Mouse (Mus musculus) hindbrain, embryonic 13.5 days (tissue): ENCODE results near the gene Rgl2. TPM values are rescaled to one million over a fixed set of nuclear protein-coding genes. Genes with fewer than 3 reads are reported as not detected.

ENCODE experiments used
- ATAC-seq: fragments of 200-750 bp; cut with Nextera tagmentation; 2 replicates; pipeline ENCODE4 v1.8.0; 2017; ENCODE audit warnings: moderate TSS enrichment; ENCODE audit not compliant: low FRiP score
- H3K27ac ChIP-seq: fragments of 300-500 bp; sonication (generic); 2 replicates; pipeline ENCODE4 v1.5.1; 2015; ENCODE audit warnings: inconsistent platforms, mild to moderate bottlenecking, moderate library complexity
- H3K27me3 ChIP-seq: fragments of 300-500 bp; sonication (generic); 2 replicates; pipeline ENCODE4 v1.6.1; 2015; ENCODE audit warnings: mild to moderate bottlenecking, inconsistent platforms
- H3K36me3 ChIP-seq: fragments of 300-500 bp; sonication (generic); 2 replicates; pipeline ENCODE4 v1.6.1; 2015; ENCODE audit warnings: mild to moderate bottlenecking, inconsistent platforms
- H3K4me1 ChIP-seq: fragments of 300-500 bp; sonication (generic); replicated peaks from 2 replicates; pipeline ENCODE4 v1.6.1; 2015; ENCODE audit warnings: inconsistent platforms
- H3K4me2 ChIP-seq: fragments of 300-500 bp; sonication (generic); 2 replicates; pipeline ENCODE4 v1.6.1; 2015; ENCODE audit warnings: inconsistent platforms, mild to moderate bottlenecking, moderate library complexity
- H3K4me3 ChIP-seq: fragments of 300-500 bp; sonication (generic); 2 replicates; pipeline ENCODE4 v1.5.1; 2015; ENCODE audit warnings: mild to moderate bottlenecking, inconsistent platforms
- H3K9ac ChIP-seq: fragments of 300-500 bp; sonication (generic); 2 replicates; pipeline ENCODE4 v1.6.1; 2015; ENCODE audit warnings: mild to moderate bottlenecking, inconsistent platforms
- H3K9me3 ChIP-seq: fragments of 300-500 bp; sonication (generic); 2 replicates; pipeline ENCODE4 v1.6.1; 2016; ENCODE audit warnings: inconsistent platforms
- WGBS: fragments of 180-500 bp; shearing (Covaris S2); methylation state at CpG from one replicate; pipeline ENCODE4 v1.1.7; 2015; 5-methylcytosine and 5-hydroxymethylcytosine counted together
- polyA plus RNA-seq: library from polyadenylated mRNA; unstranded; fragments of >200 nt; fragmentation: Nextera tagmentation; extraction: Ambion mirVana; gene quantifications from 2 replicates; pipeline ENCODE4 v1.2.1, GENCODE M21; 2015

Rgl2 gene
- polyA plus RNA-seq, 1 experiment from 2014 or later, result 56.7 TPM

- peaks cover 44% of the 10 kb centered on the region for H3K36me3 ChIP-seq
- 55% methylated on average over 11 of the region's 11 CpGs for WGBS
- no peak for ATAC-seq
- peak overlapping the region; percentile 89 for H3K27ac ChIP-seq
- peak overlapping the region; percentile 79 for H3K4me3 ChIP-seq
- H3K4me1 ChIP-seq, result peaks cover 55% of the 10 kb centered on the region
- H3K27me3 ChIP-seq, result no peaks in the 10 kb centered on the region
- peak overlapping the region; percentile 92 for H3K9ac ChIP-seq
- H3K4me2 ChIP-seq, result peak overlapping the region; percentile 92
- no peaks in the 10 kb centered on the region for H3K9me3 ChIP-seq
These were observed 18.8 kb upstream of the Rgl2 start for GRCm38 (mm10) chr17:33910346-33911051.

- Histone ChIP-seq H3K9me3 (no peaks in the 10 kb centered on the region), H3K27ac (no peak overlapping the region), H3K4me2 (no peak overlapping the region), H3K4me3 (no peak overlapping the region), H3K4me1 (peaks cover 55% of the 10 kb centered on the region), H3K9ac (no peak overlapping the region), H3K27me3 (no peaks in the 10 kb centered on the region), H3K36me3 (peaks cover 44% of the 10 kb centered on the region)
- WGBS, result 91% methylated on average over 31 of the region's 31 CpGs
- ATAC-seq, result no peak
These were observed 18.1 kb upstream of the Rgl2 start for GRCm38 (mm10) chr17:33911052-33911812.

- Histone ChIP-seq H3K9me3 (no peaks in the 10 kb centered on the region), H3K27me3 (no peaks in the 10 kb centered on the region), H3K4me3 (no peak overlapping the region), H3K9ac (peak overlapping the region; percentile 8; the same call in 1 of the 2 replicates), H3K4me2 (no peak overlapping the region), H3K4me1 (peaks cover 61% of the 10 kb centered on the region), H3K27ac (no peak overlapping the region), H3K36me3 (peaks cover 44% of the 10 kb centered on the region)
- no peak for ATAC-seq
- 91% methylated on average over 28 of the region's 28 CpGs for WGBS
These were observed 17.4 kb upstream of the Rgl2 start for GRCm38 (mm10) chr17:33911813-33912414.

GRCm38 (mm10) chr17:33913264-33913663, 16.1 kb upstream of the Rgl2 start:
- Histone ChIP-seq H3K4me1 (peaks cover 65% of the 10 kb centered on the region), H3K27ac (no peak overlapping the region)

DNA sequence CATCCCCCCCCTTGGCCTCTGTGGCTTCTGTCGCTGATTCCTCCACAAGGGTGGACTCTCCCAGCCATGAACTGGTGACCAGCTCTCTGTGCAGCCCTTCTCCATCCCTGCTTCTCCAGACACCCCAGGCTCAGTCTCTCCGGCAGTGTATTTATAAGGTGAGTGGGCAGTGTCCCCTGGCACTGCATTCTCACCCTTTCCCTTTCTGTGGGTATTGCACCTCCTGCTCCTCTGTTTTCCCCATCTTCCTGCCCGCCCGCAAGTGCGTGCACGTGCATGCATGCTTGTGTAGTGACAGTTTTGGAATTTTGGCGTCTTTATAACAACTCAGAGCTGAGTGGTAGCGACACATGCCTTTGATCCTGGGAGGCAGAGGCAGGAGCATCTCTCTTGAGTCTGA, 15.4 kb upstream of the Rgl2 start:
- Histone ChIP-seq H3K4me3 (no peak overlapping the region), H3K9me3 (no peaks in the 10 kb centered on the region), H3K27me3 (peaks cover 11% of the 10 kb centered on the region), H3K9ac (0 out of 2 replicates have a peak overlapping the region, but pooled peaks have one; percentile 35), H3K27ac (no peak overlapping the region), H3K4me2 (no peak overlapping the region), H3K4me1 (peaks cover 70% of the 10 kb centered on the region), H3K36me3 (peaks cover 55% of the 10 kb centered on the region)
- WGBS, result 97% methylated on average over 8 of the region's 8 CpGs
- ATAC-seq, result no peak

More at GRCm38 (mm10) chr17:33913264-33913663, 16.1 kb upstream of the Rgl2 start:
- Histone ChIP-seq H3K36me3 (peaks cover 55% of the 10 kb centered on the region), H3K4me2 (no peak overlapping the region), H3K9me3 (no peaks in the 10 kb centered on the region), H3K4me3 (no peak overlapping the region), H3K27me3 (peaks cover 5% of the 10 kb centered on the region), H3K9ac (no peak overlapping the region)
- ATAC-seq, result no peak
- WGBS, result 92% methylated on average over 10 of the region's 10 CpGs

GRCm38 (mm10) chr17:33914969-33915391, 14.4 kb upstream of the Rgl2 start:
- Histone ChIP-seq H3K27me3 (peaks cover 14% of the 10 kb centered on the region), H3K4me2 (peak overlapping the region; percentile 63), H3K9ac (peak overlapping the region; percentile 67), H3K4me3 (peak overlapping the region; percentile 51), H3K9me3 (no peaks in the 10 kb centered on the region), H3K4me1 (peaks cover 78% of the 10 kb centered on the region), H3K27ac (no peak overlapping the region), H3K36me3 (peaks cover 55% of the 10 kb centered on the region)
- ATAC-seq, result no peak
- WGBS, result 68% methylated on average over 13 of the region's 13 CpGs

- peak within 1 kb of the TSS; percentile 83 for H3K27ac ChIP-seq
- H3K36me3 ChIP-seq, result peaks cover 53% of the 10 kb centered on the region
These were observed 13.6 kb upstream of the Rgl2 start, which contains the start of the genes Tapbp and Zbtb22 for GRCm38 (mm10) chr17:33915671-33916250. Tapbp (plus strand) TSS chr17:33915899. Zbtb22 (plus strand) TSS chr17:33915904.

GRCm38 (mm10) chr17:33916294-33916693, 13.0 kb upstream of the Rgl2 start:
- no peaks in the 10 kb centered on the region for H3K9me3 ChIP-seq

More at GRCm38 (mm10) chr17:33915671-33916250, 13.6 kb upstream of the Rgl2 start, which contains the start of the genes Tapbp and Zbtb22:
- peaks cover 78% of the 10 kb centered on the region for H3K4me1 ChIP-seq
- peaks cover 14% of the 10 kb centered on the region for H3K27me3 ChIP-seq
- under 1% methylated on average over 30 of the region's 34 CpGs for WGBS
- peak within 1 kb of the TSS; percentile 63 for H3K4me2 ChIP-seq
- H3K9ac ChIP-seq, result peak within 1 kb of the TSS; percentile 67
- ATAC-seq, result peak; percentile 91
- peak within 1 kb of the TSS; percentile 51 for H3K4me3 ChIP-seq
- H3K9me3 ChIP-seq, result no peaks in the 10 kb centered on the region

DNA sequence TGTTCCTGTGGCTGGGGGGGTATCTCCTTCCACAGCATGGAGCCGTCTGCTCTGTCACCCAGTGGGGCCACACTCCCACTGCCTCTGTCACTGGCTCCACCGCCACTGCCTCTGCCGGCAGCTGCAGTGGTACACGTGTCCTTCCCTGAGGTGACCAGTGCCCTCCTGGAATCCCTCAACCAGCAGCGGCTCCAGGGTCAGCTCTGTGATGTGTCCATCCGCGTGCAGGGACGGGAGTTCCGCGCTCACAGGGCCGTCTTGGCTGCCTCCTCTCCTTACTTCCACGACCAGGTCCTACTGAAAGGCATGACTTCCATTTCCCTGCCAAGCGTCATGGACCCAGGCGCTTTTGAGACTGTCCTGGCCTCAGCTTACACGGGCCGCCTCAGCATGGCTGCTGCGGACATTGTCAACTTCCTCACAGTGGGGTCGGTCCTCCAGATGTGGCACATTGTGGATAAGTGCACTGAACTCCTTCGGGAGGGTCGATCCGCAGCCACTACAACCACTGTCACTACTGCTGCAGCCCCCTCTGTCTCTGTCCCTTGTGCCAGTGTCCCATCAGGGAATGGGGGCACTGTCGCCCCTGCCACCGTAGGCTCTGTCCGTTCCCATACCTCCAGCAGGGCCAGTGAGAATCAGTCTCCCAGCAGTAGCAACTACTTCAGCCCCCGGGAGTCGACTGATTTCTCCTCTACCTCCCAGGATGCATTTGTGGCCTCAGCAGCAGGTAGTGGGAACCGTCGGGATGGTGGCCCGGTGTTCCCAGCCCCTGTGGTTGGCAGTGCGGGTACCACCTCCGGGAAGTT, 12.3 kb upstream of the Rgl2 start:
- WGBS, result 74% methylated on average over 31 of the region's 31 CpGs
- Histone ChIP-seq H3K4me2 (peak overlapping the region; percentile 63), H3K36me3 (peaks cover 40% of the 10 kb centered on the region), H3K9ac (peak overlapping the region; percentile 67), H3K27ac (no peak overlapping the region), H3K27me3 (peaks cover 14% of the 10 kb centered on the region), H3K9me3 (no peaks in the 10 kb centered on the region), H3K4me1 (peaks cover 73% of the 10 kb centered on the region), H3K4me3 (peak overlapping the region; percentile 51)
- ATAC-seq, result no peak

More at GRCm38 (mm10) chr17:33916294-33916693, 13.0 kb upstream of the Rgl2 start:
- H3K9ac ChIP-seq, result peak overlapping the region; percentile 67
- peak overlapping the region; percentile 63 for H3K4me2 ChIP-seq
- peak; percentile 36 for ATAC-seq
- H3K4me1 ChIP-seq, result peaks cover 78% of the 10 kb centered on the region
- H3K36me3 ChIP-seq, result peaks cover 48% of the 10 kb centered on the region
- H3K27me3 ChIP-seq, result peaks cover 14% of the 10 kb centered on the region
- H3K27ac ChIP-seq, result peak overlapping the region; percentile 83
- H3K4me3 ChIP-seq, result peak overlapping the region; percentile 51
- under 1% methylated on average over 15 of the region's 20 CpGs for WGBS

- no peak for ATAC-seq
- Histone ChIP-seq H3K27ac (no peak overlapping the region), H3K27me3 (peaks cover 14% of the 10 kb centered on the region), H3K36me3 (peaks cover 34% of the 10 kb centered on the region), H3K4me1 (peaks cover 69% of the 10 kb centered on the region), H3K4me3 (peak overlapping the region; percentile 51; the same call in 1 of the 2 replicates), H3K4me2 (peak overlapping the region; percentile 63; the same call in 1 of the 2 replicates), H3K9ac (peak overlapping the region; percentile 67; the same call in 1 of the 2 replicates), H3K9me3 (no peaks in the 10 kb centered on the region)
- WGBS, result 85% methylated on average over 18 of the region's 18 CpGs
These were observed 11.6 kb upstream of the Rgl2 start for GRCm38 (mm10) chr17:33917656-33918292.
